Mouse (Mus musculus) heart, adult 2 months (tissue): ENCODE data around the gene Plxdc1.

ENCODE experiments used
- CTCF ChIP-seq: fragments of 200-600 bp; IDR thresholded peaks from 2 replicates; pipeline ENCODE4 v1.8.1; 2022; ENCODE audit warnings: antibody characterized with exemption, mild to moderate bottlenecking, moderate library complexity
- EP300 ChIP-seq: fragments of 200-500 bp; IDR thresholded peaks from 2 replicates; pipeline ENCODE4 v1.6.1; 2011; ENCODE audit warnings: low read depth, low read length, control low read depth; ENCODE audit not compliant: insufficient read depth
- POLR2A ChIP-seq: fragments of 200-500 bp; IDR thresholded peaks from 2 replicates; pipeline ENCODE4 v1.6.1; 2011; ENCODE audit warnings: mild to moderate bottlenecking, low read depth, low read length, control low read depth; ENCODE audit not compliant: insufficient read depth

- TF ChIP-seq EP300 (no peak), POLR2A (no peak), CTCF (no peak)
Observed at GRCm38 (mm10) chr11:98011716-98012115, 25.5 kb upstream of the Plxdc1 start.
